Mouse (Mus musculus): Measurements from ENCODE around the gene Erv3.
"Not testable (repeated sequence)": the region's sequence is repeated elsewhere in the genome, so short reads cannot be mapped to it uniquely, and the experiment has no call there.

Gene Erv3

GRCm38 (mm10) chr2:131864262-131864796 is 4.8 kb upstream of the Erv3 start:
- no peak for DNase-seq (ENCODE audit: extremely low read depth, insufficient read length, low spot score)

GRCm38 (mm10) chr2:131863472-131863871 is 3.9 kb upstream of the Erv3 start:
- no peak for DNase-seq (ENCODE audit: extremely low read depth, insufficient read length, low spot score)

DNA sequence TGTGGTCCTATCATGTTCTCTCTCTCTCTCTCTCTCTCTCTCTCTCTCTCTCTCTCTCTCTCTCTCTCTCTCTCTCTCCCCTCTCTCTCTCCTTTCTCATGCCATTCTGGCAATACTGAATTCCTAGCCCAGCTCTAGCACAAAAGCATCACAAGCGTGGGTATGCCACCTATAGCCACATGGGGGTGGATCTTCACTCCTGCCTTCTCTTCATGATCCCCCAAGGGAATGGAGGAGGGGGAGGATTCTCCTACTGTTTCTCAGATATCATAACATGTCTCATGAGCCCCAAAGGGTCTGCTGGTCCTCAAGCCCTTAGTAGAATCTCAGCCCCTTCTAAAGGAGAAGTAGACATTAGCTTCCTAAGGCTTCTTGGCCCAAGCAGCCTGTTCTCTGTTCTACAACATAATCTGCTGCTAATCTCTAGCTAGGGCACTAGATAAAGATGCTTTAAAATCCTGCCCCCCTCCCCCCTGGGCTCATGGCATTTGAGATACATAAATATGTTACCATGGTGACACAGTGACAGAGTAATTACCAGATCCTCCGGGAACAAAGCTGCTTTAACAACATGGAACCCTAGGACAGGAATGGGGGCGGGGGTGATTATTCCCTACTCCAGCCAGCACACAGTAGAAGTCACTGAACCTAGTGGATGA is 3.2 kb upstream of the Erv3 start:
- no peak for DNase-seq (ENCODE audit: extremely low read depth, insufficient read length, low spot score)

GRCm38 (mm10) chr2:131857838-131858237 is 1.7 kb downstream of the Erv3 start:
- DNase-seq (ENCODE audit: extremely low read depth, insufficient read length, low spot score), result no peak

DNA sequence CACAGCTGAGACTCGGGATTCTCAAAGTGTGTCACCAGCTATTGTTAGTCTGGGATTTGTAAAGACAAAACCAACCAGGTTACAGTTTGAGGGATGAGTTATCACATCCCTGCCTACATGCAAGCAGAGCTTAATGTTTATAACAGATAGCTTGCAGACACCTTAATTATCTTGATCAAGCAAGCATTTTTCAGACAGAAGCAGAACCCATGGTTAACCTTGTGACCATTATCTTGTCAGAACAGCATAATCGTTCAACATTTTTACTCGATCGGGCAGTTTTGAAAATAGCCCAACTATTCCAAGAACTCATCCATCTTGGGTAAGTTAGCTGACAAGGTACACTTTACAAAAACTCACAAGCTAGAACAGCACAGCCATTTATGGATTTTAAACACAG is 5.8 kb downstream of the Erv3 start:
- DNase-seq (ENCODE audit: extremely low read depth, insufficient read length, low spot score), result no peak

DNA sequence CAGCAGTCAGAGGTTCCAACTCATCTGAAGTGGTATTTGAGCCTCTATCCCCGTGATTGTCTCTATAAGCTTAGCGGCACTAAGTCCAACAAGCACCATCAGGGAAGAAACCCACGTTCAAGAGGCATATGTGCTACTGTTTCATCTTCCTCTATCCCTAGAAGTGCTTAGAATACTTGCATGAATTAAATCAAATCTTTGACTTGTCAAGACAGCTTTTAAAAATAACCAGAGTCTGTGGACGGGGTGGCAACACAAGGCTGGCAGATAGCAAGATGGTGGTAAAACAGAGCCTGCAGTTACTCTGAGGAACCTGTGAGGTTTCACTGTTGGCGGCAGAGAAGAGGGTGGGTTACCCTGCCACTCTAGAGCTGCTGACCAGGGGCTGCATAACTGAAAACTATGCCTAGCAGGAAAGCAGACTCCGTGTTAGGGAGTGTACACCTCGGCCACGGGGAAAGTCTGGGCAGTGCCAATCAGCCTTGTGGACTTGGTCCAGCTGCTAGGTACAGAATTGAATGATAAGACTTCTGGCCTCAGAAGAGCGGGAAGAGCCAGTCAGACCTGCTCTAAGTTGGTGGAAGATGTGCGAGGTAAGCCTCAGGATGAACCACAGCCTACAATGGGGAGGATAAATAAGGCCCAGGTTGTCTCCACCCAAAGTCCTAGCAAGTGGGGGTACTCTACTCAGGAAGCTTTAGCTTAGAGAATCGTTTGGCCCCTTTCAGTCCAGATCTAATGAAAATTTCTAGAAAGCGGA is 8.0 kb downstream of the Erv3 start:
- DNase-seq (ENCODE audit: extremely low read depth, insufficient read length, low spot score), result no peak

DNA sequence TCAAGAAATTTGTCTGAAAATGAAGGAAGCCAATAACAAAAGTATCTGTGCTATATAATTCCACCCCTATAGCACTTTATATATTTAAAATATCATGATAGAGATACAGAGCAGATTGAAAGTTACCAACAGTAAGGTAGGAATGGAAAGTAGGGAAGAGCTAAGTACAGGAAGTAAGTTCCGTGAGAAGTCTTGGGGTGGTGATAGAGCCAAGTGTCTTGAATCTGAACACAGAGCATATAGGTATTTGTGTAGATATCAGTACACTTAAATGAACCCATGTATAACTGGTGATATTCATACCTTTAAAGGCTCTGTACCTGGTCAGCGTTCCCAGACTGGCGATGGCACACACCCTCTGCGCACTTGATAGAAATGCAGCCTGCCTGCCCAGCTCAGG is 9.5 kb downstream of the Erv3 start:
- no peak for DNase-seq (ENCODE audit: extremely low read depth, insufficient read length, low spot score)

- DNase-seq (ENCODE audit: extremely low read depth, insufficient read length, low spot score), result no peak
Measured at GRCm38 (mm10) chr2:131847501-131848359, 11.8 kb downstream of the Erv3 start.

DNA sequence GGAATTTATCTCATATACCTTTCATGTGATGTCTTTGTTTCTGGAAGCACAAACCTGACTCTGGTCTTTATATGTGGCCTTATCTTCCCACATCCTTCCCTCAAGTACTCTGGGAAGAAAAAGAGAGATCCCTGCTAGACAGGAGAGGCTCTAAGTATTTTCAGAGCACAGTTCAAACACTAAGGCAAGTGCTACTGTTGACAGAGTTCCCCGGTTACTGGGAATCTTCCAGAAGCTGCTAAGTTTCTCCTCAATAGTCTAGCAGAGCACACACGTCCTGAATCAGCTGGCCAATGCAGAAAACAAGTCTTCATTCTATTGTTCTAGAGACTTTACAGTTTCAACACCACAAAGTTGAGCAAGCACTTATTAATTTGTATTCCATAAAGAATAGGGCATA is 12.7 kb downstream of the Erv3 start:
- DNase-seq (ENCODE audit: extremely low read depth, insufficient read length, low spot score), result no peak

GRCm38 (mm10) chr2:131846132-131846710 is 13.3 kb downstream of the Erv3 start:
- no peak for DNase-seq (ENCODE audit: extremely low read depth, insufficient read length, low spot score)

- DNase-seq (ENCODE audit: extremely low read depth, insufficient read length, low spot score), result no peak
Measured at GRCm38 (mm10) chr2:131845671-131846070, 13.9 kb downstream of the Erv3 start.

DNA sequence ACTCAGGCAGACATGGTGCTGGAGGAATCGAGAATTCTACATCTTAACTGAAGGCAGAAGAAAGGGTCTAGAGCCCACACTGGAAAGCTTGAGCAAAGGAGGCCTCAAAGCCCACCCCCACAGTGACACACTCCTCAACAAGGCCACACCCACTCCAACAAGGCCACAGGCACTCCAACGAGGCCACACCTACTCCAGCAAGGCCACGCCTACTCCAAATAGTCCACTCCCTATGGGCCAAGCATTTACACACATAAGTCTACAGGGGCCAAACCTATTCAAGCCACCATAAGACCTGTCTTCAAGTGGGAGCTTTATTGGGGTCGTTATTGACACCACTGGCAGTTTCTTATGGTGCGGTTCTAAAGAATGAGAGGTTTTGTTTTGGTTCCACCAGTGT is 17.0 kb downstream of the Erv3 start:
- no peak for DNase-seq (ENCODE audit: extremely low read depth, insufficient read length, low spot score)

- DNase-seq (ENCODE audit: extremely low read depth, insufficient read length, low spot score), result no peak
Measured at GRCm38 (mm10) chr2:131841321-131841693, 18.2 kb downstream of the Erv3 start.

DNA sequence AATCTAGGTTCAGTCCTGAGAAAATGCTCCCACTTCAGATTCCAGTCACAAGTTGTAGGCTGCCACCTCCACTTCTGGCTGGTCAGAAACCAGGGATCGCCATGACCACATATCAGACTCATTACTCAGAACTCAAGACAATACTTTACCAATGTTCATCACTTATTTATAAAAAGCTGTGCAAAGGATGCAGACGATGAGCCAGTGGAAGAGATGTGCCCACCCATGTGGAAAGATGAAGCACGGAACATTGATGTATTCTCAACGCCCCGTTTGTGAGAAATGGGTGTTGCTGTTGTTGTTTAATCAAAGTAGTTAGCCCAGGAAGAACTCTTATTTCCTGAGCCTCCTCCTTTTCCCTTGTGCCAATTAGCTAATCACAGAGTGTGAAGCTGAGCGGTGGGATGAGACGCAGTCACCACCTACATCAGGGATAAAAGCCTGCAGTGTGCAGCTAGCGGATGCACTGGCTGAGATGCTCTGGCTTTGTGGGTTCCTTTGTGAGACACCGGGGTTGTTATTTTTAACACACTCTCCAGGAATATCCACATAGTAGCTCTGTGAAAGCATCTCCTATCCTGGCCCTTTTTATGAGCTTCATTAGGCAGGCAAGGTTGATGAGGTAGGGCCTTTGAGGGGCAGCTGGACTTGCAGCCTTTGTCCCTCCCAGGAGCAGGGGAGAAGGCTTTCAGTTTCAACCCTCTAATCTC is 18.8 kb downstream of the Erv3 start:
- DNase-seq (ENCODE audit: extremely low read depth, insufficient read length, low spot score), result no peak

GRCm38 (mm10) chr2:131834296-131834695 is 25.3 kb downstream of the Erv3 start:
- no peak for DNase-seq (ENCODE audit: extremely low read depth, insufficient read length, low spot score)

GRCm38 (mm10) chr2:131831861-131832260 is 27.7 kb downstream of the Erv3 start:
- no peak for DNase-seq (ENCODE audit: extremely low read depth, insufficient read length, low spot score)

DNA sequence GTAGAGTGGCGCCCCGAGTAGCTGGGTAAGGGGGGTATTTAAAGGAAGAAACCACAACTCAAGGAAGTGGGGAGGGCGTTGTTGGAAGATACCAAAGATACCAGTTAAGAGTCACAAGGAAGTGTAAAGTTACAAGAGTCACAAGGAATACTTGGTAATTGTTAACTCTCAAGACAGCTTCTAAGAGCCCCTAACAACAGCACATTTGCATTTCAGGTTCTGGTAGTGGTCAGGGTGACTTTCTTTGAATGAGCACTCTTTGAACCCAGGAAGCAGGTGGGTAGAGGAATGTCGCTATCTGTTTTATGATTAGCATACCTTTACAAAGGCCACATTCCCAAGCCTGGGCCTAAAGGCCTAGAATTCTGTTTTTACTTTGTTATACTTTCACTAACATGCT is 28.6 kb downstream of the Erv3 start:
- DNase-seq (ENCODE audit: extremely low read depth, insufficient read length, low spot score), result not testable (repeated sequence)

- peak; percentile 37 for DNase-seq (ENCODE audit: extremely low read depth, insufficient read length, low spot score)
Measured at GRCm38 (mm10) chr2:131827999-131828975, 31.3 kb downstream of the Erv3 start.

GRCm38 (mm10) chr2:131827026-131827687 is 32.4 kb downstream of the Erv3 start:
- no peak for DNase-seq (ENCODE audit: extremely low read depth, insufficient read length, low spot score)

Data from 3134 (cell line).